Mouse (Mus musculus) midbrain, embryonic 12.5 days (tissue): ENCODE results near the gene Edn2. TPM values are rescaled to one million over a fixed set of nuclear protein-coding genes. Genes with fewer than 3 reads are reported as not detected.

Experiments used
- ATAC-seq: fragments of 200-750 bp; cut with Nextera tagmentation; 2 replicates; pipeline ENCODE4 v1.8.0; 2017; ENCODE audit warnings: low read depth, moderate TSS enrichment, moderate library complexity; ENCODE audit not compliant: low FRiP score
- H3K27ac ChIP-seq: fragments of 300-500 bp; sonication (generic); replicated peaks from 2 replicates; pipeline ENCODE4 v1.5.1; 2016; ENCODE audit warnings: mild to moderate bottlenecking
- H3K27me3 ChIP-seq: fragments of 300-500 bp; sonication (generic); 2 replicates; pipeline ENCODE4 v1.6.1; 2016; ENCODE audit warnings: mild to moderate bottlenecking
- H3K36me3 ChIP-seq: fragments of 300-500 bp; sonication (generic); 2 replicates; pipeline ENCODE4 v1.6.1; 2016
- H3K4me1 ChIP-seq: fragments of 300-500 bp; sonication (generic); 2 replicates; pipeline ENCODE4 v1.6.1; 2016
- H3K4me2 ChIP-seq: fragments of 300-500 bp; sonication (generic); replicated peaks from 2 replicates; pipeline ENCODE4 v1.6.1; 2016; ENCODE audit warnings: mild to moderate bottlenecking, moderate library complexity
- H3K4me3 ChIP-seq: fragments of 300-500 bp; sonication (generic); 2 replicates; pipeline ENCODE4 v1.5.1; 2016; ENCODE audit warnings: mild to moderate bottlenecking
- H3K9ac ChIP-seq: fragments of 300-500 bp; sonication (generic); replicated peaks from 2 replicates; pipeline ENCODE4 v1.6.1; 2016; ENCODE audit warnings: mild to moderate bottlenecking, moderate library complexity
- H3K9me3 ChIP-seq: fragments of 300-500 bp; sonication (generic); 2 replicates; pipeline ENCODE4 v1.6.1; 2016; ENCODE audit warnings: mild to moderate bottlenecking
- WGBS: fragments of 180-500 bp; shearing (Covaris S2); methylation state at CpG from one replicate; pipeline ENCODE4 v1.1.7; 2016; 5-methylcytosine and 5-hydroxymethylcytosine counted together
- polyA plus RNA-seq: library from polyadenylated mRNA; unstranded; fragments of >200 nt; fragmentation: Nextera tagmentation; extraction: Ambion mirVana; gene quantifications from 2 replicates; pipeline ENCODE4 v1.2.1, GENCODE M21; 2016

The Edn2 gene
- not detected in 2 replicates for polyA plus RNA-seq

GRCm38 (mm10) chr4:120161166-120161949 lies at the start of gene Edn2:
Gene Edn2, plus strand, starts transcription at chr4:120161206.
- 0 out of 2 replicates have a peak, but pooled peaks have one; percentile 28 for ATAC-seq
- Histone ChIP-seq H3K4me3 (no peak within 1 kb of the TSS), H3K27me3 (peaks cover 15% of the 10 kb centered on the region), H3K36me3 (no peaks in the 10 kb centered on the region), H3K9ac (no peak within 1 kb of the TSS), H3K4me1 (peaks cover 20% of the 10 kb centered on the region), H3K9me3 (no peaks in the 10 kb centered on the region), H3K4me2 (no peak within 1 kb of the TSS), H3K27ac (no peak within 1 kb of the TSS)
- WGBS: 38% methylated on average over 29 of the region's 29 CpGs

- H3K4me3 ChIP-seq: no peak overlapping the region
- ATAC-seq: no peak
- no peaks in the 10 kb centered on the region for H3K4me1 ChIP-seq
- no peaks in the 10 kb centered on the region for H3K27me3 ChIP-seq
- whole genome bisulfite sequencing: 90% methylated on average over 3 of the region's 3 CpGs
- no peak overlapping the region for H3K27ac ChIP-seq
- H3K36me3 ChIP-seq: no peaks in the 10 kb centered on the region
- no peak overlapping the region for H3K4me2 ChIP-seq
- no peaks in the 10 kb centered on the region for H3K9me3 ChIP-seq
- no peak overlapping the region for H3K9ac ChIP-seq
Measured at GRCm38 (mm10) chr4:120115516-120115915, 45.5 kb upstream of the Edn2 start.

- ATAC-seq: no peak
- WGBS: 88% methylated on average over 1 of the region's 1 CpGs
- no peaks in the 10 kb centered on the region for H3K4me1 ChIP-seq
- H3K27me3 ChIP-seq: no peaks in the 10 kb centered on the region
- no peaks in the 10 kb centered on the region for H3K36me3 ChIP-seq
- H3K9me3 ChIP-seq: no peaks in the 10 kb centered on the region
- no peak overlapping the region for H3K27ac ChIP-seq
- no peak overlapping the region for H3K9ac ChIP-seq
- H3K4me3 ChIP-seq: no peak overlapping the region
- H3K4me2 ChIP-seq: no peak overlapping the region
Measured at GRCm38 (mm10) chr4:120116312-120116711, 44.7 kb upstream of the Edn2 start.

GRCm38 (mm10) chr4:120120276-120120675 lies 40.7 kb upstream of the Edn2 start:
- no peak overlapping the region for H3K9ac ChIP-seq
- H3K4me1 ChIP-seq: no peaks in the 10 kb centered on the region
- H3K4me3 ChIP-seq: no peak overlapping the region
- H3K36me3 ChIP-seq: no peaks in the 10 kb centered on the region
- H3K4me2 ChIP-seq: no peak overlapping the region
- 33% methylated on average over 8 of the region's 8 CpGs for WGBS
- H3K9me3 ChIP-seq: no peaks in the 10 kb centered on the region
- ATAC-seq: no peak
- H3K27ac ChIP-seq: no peak overlapping the region
- 0 out of 2 replicates have a peak, but pooled peaks cover 4% of the 10 kb centered on the region for H3K27me3 ChIP-seq

- no peak overlapping the region for H3K4me2 ChIP-seq
- H3K9me3 ChIP-seq: no peaks in the 10 kb centered on the region
- H3K27ac ChIP-seq: no peak overlapping the region
- ATAC-seq: no peak
- no peaks in the 10 kb centered on the region for H3K4me1 ChIP-seq
- no peak overlapping the region for H3K4me3 ChIP-seq
- no peaks in the 10 kb centered on the region for H3K36me3 ChIP-seq
- 85% methylated on average over 6 of the region's 6 CpGs for WGBS
- H3K9ac ChIP-seq: no peak overlapping the region
- peaks cover 4% of the 10 kb centered on the region; the same call in 1 of the 2 replicates for H3K27me3 ChIP-seq
Measured at GRCm38 (mm10) chr4:120124656-120125055, 36.4 kb upstream of the Edn2 start.

- 89% methylated on average over 6 of the region's 6 CpGs for WGBS
- Histone ChIP-seq H3K4me3 (no peak overlapping the region), H3K27ac (no peak overlapping the region), H3K36me3 (no peaks in the 10 kb centered on the region), H3K4me1 (no peaks in the 10 kb centered on the region), H3K4me2 (no peak overlapping the region), H3K9me3 (no peaks in the 10 kb centered on the region), H3K9ac (no peak overlapping the region), H3K27me3 (peaks cover 4% of the 10 kb centered on the region; the same call in 1 of the 2 replicates)
- no peak for ATAC-seq
Measured at GRCm38 (mm10) chr4:120126047-120126446, 35.0 kb upstream of the Edn2 start.

- no peak for ATAC-seq
- 83% methylated on average over 3 of the region's 3 CpGs for WGBS
- H3K4me2 ChIP-seq: no peak overlapping the region
Measured at GRCm38 (mm10) chr4:120127333-120127732, 33.7 kb upstream of the Edn2 start.

GRCm38 (mm10) chr4:120128033-120128432 lies 33.0 kb upstream of the Edn2 start:
- no peak overlapping the region for H3K4me3 ChIP-seq
- no peak for ATAC-seq
- no peaks in the 10 kb centered on the region for H3K36me3 ChIP-seq
- H3K4me2 ChIP-seq: no peak overlapping the region
- H3K4me1 ChIP-seq: no peaks in the 10 kb centered on the region
- 80% methylated on average over 4 of the region's 4 CpGs for WGBS
- H3K9ac ChIP-seq: no peak overlapping the region
- no peaks in the 10 kb centered on the region; the same call in 1 of the 2 replicates for H3K27me3 ChIP-seq
- H3K9me3 ChIP-seq: no peaks in the 10 kb centered on the region
- H3K27ac ChIP-seq: no peak overlapping the region

More at GRCm38 (mm10) chr4:120127333-120127732, 33.7 kb upstream of the Edn2 start:
- Histone ChIP-seq H3K27ac (no peak overlapping the region), H3K4me3 (no peak overlapping the region), H3K9ac (no peak overlapping the region), H3K9me3 (no peaks in the 10 kb centered on the region), H3K4me1 (no peaks in the 10 kb centered on the region), H3K27me3 (peaks cover 1% of the 10 kb centered on the region; the same call in 1 of the 2 replicates), H3K36me3 (no peaks in the 10 kb centered on the region)

GRCm38 (mm10) chr4:120129233-120129885 lies 31.6 kb upstream of the Edn2 start:
- ATAC-seq: peak; percentile 59; the same call in 1 of the 2 replicates
- WGBS: 47% methylated on average over 4 of the region's 4 CpGs
- no peak overlapping the region for H3K9ac ChIP-seq

GRCm38 (mm10) chr4:120130926-120131325 lies 30.1 kb upstream of the Edn2 start:
- no peak overlapping the region for H3K4me2 ChIP-seq
- no peak overlapping the region for H3K4me3 ChIP-seq
- WGBS: 86% methylated on average over 4 of the region's 4 CpGs
- H3K27me3 ChIP-seq: no peaks in the 10 kb centered on the region; the same call in 1 of the 2 replicates
- H3K4me1 ChIP-seq: no peaks in the 10 kb centered on the region
- ATAC-seq: no peak
- H3K27ac ChIP-seq: no peak overlapping the region
- H3K9ac ChIP-seq: no peak overlapping the region
- H3K36me3 ChIP-seq: no peaks in the 10 kb centered on the region
- H3K9me3 ChIP-seq: no peaks in the 10 kb centered on the region

More at GRCm38 (mm10) chr4:120129233-120129885, 31.6 kb upstream of the Edn2 start:
- no peak overlapping the region for H3K4me3 ChIP-seq
- H3K4me2 ChIP-seq: no peak overlapping the region
- no peaks in the 10 kb centered on the region; the same call in 1 of the 2 replicates for H3K27me3 ChIP-seq
- H3K27ac ChIP-seq: no peak overlapping the region
- H3K4me1 ChIP-seq: no peaks in the 10 kb centered on the region
- H3K9me3 ChIP-seq: no peaks in the 10 kb centered on the region
- no peaks in the 10 kb centered on the region for H3K36me3 ChIP-seq

- H3K27me3 ChIP-seq: no peaks in the 10 kb centered on the region; the same call in 1 of the 2 replicates
- H3K36me3 ChIP-seq: no peaks in the 10 kb centered on the region
- H3K4me1 ChIP-seq: no peaks in the 10 kb centered on the region
- 85% methylated on average over 24 of the region's 24 CpGs for WGBS
- H3K9me3 ChIP-seq: no peaks in the 10 kb centered on the region
- no peak overlapping the region for H3K4me2 ChIP-seq
- no peak for ATAC-seq
- no peak overlapping the region for H3K9ac ChIP-seq
- no peak overlapping the region for H3K27ac ChIP-seq
- no peak overlapping the region for H3K4me3 ChIP-seq
Measured at GRCm38 (mm10) chr4:120131441-120132220, 29.4 kb upstream of the Edn2 start.
